ENCODE assay signal across 24 mouse cellular contexts in genomic region chr9:91798837-91799225, GRCm38 (mm10).
DNase-seq lines count a peak whose midpoint lies in the region; ATAC-seq and TF ChIP-seq lines count a peak whose summit lies in the region.
"Had no signal": no experiment of that assay in that cellular context is flagged by ENCODE, and none has a peak within 500 bp of the region (broad histone marks: within the 10 kb centered on the region; RNA-seq: fewer than 3 reads in every experiment).

No protein-coding gene starts in this region.

- H3K9ac ChIP-seq in forebrain, postnatal 0 days, result no peak overlapping the region
- H3K9ac ChIP-seq: embryonic facial prominence, embryonic 12.5 days; embryonic facial prominence, embryonic 15.5 days; heart, embryonic 13.5 days; hindbrain, embryonic 14.5 days had no signal

- no peaks in the 10 kb centered on the region for H3K4me1 ChIP-seq in forebrain, postnatal 0 days (ENCODE audit: insufficient read depth)
- H3K4me1 ChIP-seq in forebrain, embryonic 10.5 days, result no peaks in the 10 kb centered on the region
- H3K4me1 ChIP-seq: embryonic facial prominence, embryonic 12.5 days; embryonic facial prominence, embryonic 15.5 days; heart, embryonic 10.5 days; heart, embryonic 13.5 days had no signal

- 68% methylated on average over 4 of the region's 4 CpGs for WGBS in forebrain, postnatal 0 days
- WGBS in forebrain, embryonic 10.5 days, result 94% methylated on average over 4 of the region's 4 CpGs

- DNase-seq in cerebellum, adult 11 months, result no peak
- peak; percentile 14 to 61 for DNase-seq in cerebellum, postnatal 14 days
- DNase-seq in cerebellum, postnatal 4 days (ENCODE audit: low spot score in 2 of 2), result no peak
- no peak for DNase-seq in forebrain, postnatal 0 days
- DNase-seq in forebrain, embryonic 10.5 days (ENCODE audit: extremely low spot score, low spot score), result no peak
- DNase-seq: adrenal gland, adult 8-10 months; adrenal gland, postnatal 25 days; gastrocnemius, postnatal 10 days; gastrocnemius, postnatal 36 days; heart, adult 2 months; heart, postnatal 14 days; heart, postnatal 4 days; kidney, adult 18-20 months; kidney, adult 9 months had no signal

- peak; percentile 20; the same call in 1 of the 2 replicates for ATAC-seq in cerebellum, adult (ENCODE audit: insufficient number of reproducible peaks, low FRiP score, low TSS enrichment)
- ATAC-seq in forebrain, postnatal 0 days, result peak; percentile 29; the same call in 1 of the 2 replicates
- ATAC-seq: activated CD4-positive, CD25-positive, alpha-beta regulatory T cell, adult 4 months; inflammation-experienced regulatory T-cells, adult 6 months; intestine, embryonic 16.5 days had no signal

- H3K4me3 ChIP-seq in forebrain, postnatal 0 days (ENCODE audit: low read depth, low read length), result no peak overlapping the region
- no peak overlapping the region for H3K4me3 ChIP-seq in forebrain, embryonic 10.5 days
- H3K4me3 ChIP-seq: embryonic facial prominence, embryonic 12.5 days; embryonic facial prominence, embryonic 15.5 days; heart, adult 2 months; heart, embryonic 10.5 days; heart, embryonic 13.5 days had no signal

- no peak for TF ChIP-seq CTCF in forebrain, postnatal 0 days (IDR thresholded peaks at IDR 0.05; ENCODE audit: low read depth)

- no peak overlapping the region for H3K4me2 ChIP-seq in forebrain, postnatal 0 days (ENCODE audit: low read depth)
- H3K4me2 ChIP-seq: embryonic facial prominence, embryonic 12.5 days; embryonic facial prominence, embryonic 15.5 days; heart, embryonic 13.5 days; hindbrain, embryonic 14.5 days had no signal

- H3K9me3 ChIP-seq in forebrain, postnatal 0 days (ENCODE audit: low read length), result no peaks in the 10 kb centered on the region
- no peaks in the 10 kb centered on the region for H3K9me3 ChIP-seq in forebrain, embryonic 10.5 days
- H3K9me3 ChIP-seq: embryonic facial prominence, embryonic 12.5 days; embryonic facial prominence, embryonic 15.5 days; heart, embryonic 10.5 days; heart, embryonic 13.5 days had no signal

- no peaks in the 10 kb centered on the region for H3K27me3 ChIP-seq in forebrain, postnatal 0 days (ENCODE audit: insufficient read depth, low read length)
- H3K27me3 ChIP-seq in forebrain, embryonic 10.5 days (ENCODE audit: poor library complexity, severe bottlenecking), result no peaks in the 10 kb centered on the region
- H3K27me3 ChIP-seq: embryonic facial prominence, embryonic 12.5 days; embryonic facial prominence, embryonic 15.5 days; heart, embryonic 13.5 days had no signal

- no peaks in the 10 kb centered on the region for H3K36me3 ChIP-seq in forebrain, postnatal 0 days (ENCODE audit: insufficient read depth)
- no peaks in the 10 kb centered on the region for H3K36me3 ChIP-seq in forebrain, embryonic 10.5 days (replicated peaks)
- H3K36me3 ChIP-seq: embryonic facial prominence, embryonic 12.5 days; embryonic facial prominence, embryonic 15.5 days; heart, embryonic 10.5 days; heart, embryonic 13.5 days had no signal

- H3K27ac ChIP-seq in forebrain, postnatal 0 days (ENCODE audit: low read depth, low read length), result no peak overlapping the region
- H3K27ac ChIP-seq in forebrain, embryonic 10.5 days, result no peak overlapping the region
- H3K27ac ChIP-seq: embryonic facial prominence, embryonic 12.5 days; embryonic facial prominence, embryonic 15.5 days; heart, adult 2 months; heart, embryonic 10.5 days; heart, embryonic 13.5 days; hindbrain, embryonic 14.5 days; hindbrain, postnatal 0 days had no signal

Comparison
In these comparisons a context has a peak if more than half of its experiments do, and no peak if none do; other contexts are left out.
1. DNase-seq: peak in cerebellum, postnatal 14 days (2 of 2); none in cerebellum, adult 11 months (single experiment), cerebellum, postnatal 4 days (0 of 2), forebrain, postnatal 0 days (single experiment) and forebrain, embryonic 10.5 days (single experiment).